Mouse (Mus musculus) yolk sac, embryonic 10.5 days (tissue): ENCODE data around the gene Smu1.
"Not testable (repeated sequence)": the region's sequence is repeated elsewhere in the genome, so short reads cannot be mapped to it uniquely, and the experiment has no call there.

Experiments used
- DNase-seq: peaks from one replicate; pipeline ENCODE4 v3.0.0-alpha.2; 2017; ENCODE audit warnings: low spot score

Gene Smu1

GRCm38 (mm10) chr4:40757780-40758420 lies at the start of gene Smu1:
Smu1 (minus strand) TSS chr4:40757923.
- DNase-seq: peak; percentile 95

DNA sequence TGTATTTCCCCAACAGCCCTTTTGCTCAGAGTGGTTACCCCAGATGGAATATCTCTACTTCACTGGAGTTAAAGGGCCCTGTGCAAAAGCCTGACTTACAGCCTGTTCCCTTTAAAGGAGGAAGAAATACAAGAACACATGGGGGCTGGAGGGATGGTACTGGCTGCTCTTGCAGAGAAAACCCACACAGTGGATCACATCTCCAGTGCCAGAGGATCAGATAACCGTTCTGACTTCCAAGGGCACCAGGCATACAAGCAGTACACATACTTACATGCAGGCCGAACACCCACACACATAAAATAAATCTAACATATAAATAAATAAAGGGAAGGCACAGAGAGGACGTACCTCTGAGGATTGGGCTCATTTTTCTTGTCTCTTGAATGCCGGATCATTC lies 49.7 kb upstream of the Smu1 start:
- no peak for DNase-seq

DNA sequence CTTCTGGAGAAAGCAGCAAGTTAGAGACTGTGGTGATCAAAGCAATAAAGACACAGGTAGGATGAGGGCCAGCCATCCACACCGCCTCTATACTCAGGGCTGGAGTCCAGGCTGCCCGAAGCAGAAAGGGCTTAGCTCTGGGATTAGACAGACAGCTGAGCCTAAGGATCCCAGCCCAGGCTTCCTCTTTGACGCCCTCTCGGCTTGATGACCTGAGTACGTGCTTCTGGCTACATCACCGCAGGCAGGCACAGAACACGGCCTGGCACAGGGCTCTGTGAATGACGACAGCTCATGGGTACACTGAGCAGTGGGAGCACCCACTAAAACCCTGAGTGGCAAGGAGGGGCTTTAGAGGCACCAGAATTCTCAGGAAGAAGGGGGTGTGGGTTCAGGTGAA lies 47.7 kb upstream of the Smu1 start:
- DNase-seq: no peak

DNA sequence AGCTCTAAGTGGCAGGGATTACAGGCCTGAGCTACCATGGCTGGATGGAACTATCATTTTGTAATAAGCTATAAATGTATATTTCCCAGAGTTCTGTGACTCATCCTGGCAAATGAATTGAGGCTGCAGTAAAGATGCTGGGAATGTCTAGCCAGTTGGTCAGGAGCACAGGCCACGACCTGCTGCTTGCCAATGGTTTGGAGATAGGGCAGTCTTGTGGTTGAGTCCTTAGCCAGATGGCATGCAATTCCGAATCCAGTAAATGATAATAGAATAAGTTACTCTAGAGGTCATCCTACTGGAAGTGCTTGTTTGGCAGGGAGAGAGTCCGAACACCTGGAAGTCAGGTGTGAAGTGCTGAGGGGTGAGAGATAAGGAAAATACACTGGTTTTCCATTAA lies 45.1 kb upstream of the Smu1 start:
- DNase-seq: no peak

GRCm38 (mm10) chr4:40801908-40802307 lies 44.2 kb upstream of the Smu1 start:
- DNase-seq: peak; percentile 48

DNA sequence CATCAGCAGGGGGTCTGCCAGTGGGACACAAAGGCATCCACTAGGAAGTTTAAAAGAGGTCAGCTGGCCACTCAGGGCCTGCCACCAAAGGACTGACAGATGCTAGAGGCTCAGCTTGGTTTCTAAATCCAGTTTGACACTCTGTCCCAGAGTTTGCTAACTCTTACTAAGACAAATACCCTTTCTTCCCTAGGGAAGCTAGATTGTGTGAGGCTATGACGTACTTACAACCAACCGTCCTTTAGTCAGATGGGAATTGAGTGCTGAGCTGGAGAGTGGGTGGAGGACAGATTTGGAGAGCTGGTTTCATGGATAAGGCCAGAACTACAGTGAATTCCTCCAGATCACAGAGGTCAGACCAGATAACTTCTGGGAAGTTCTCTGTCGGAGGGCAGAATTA lies 43.1 kb upstream of the Smu1 start:
- no peak for DNase-seq

DNA sequence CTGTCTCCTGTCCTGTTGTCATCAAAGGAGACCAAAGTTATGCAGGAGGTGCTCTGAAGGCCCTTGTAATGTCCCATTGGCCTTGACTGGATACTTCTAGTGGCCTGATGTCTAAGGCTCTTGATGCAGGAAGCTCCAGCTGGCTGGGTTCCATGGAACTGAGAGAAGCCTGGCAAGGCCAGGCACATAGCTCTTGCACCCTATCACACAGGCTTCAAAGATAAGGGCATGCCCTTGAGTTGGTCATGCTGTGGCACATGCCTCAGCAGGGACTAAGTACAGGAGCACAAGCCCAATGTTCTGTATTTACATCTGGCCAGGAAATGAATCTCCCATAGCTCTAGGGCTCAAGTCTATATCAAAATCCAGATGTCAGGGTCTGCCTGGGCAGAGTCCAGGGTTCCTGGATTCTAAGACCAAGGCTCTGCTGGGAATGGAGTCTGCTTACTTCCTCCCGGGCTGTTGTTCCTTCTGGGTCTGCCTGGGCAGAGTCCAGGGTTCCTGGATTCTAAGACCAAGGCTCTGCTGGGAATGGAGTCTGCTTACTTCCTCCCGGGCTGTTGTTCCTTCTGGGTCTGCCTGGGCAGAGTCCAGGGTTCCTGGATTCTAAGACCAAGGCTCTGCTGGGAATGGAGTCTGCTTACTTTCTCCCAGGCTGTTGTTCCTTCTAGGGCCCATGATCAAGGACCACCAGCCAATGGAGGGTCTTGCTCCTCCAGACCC lies 41.3 kb upstream of the Smu1 start:
- DNase-seq: not testable (repeated sequence)

DNA sequence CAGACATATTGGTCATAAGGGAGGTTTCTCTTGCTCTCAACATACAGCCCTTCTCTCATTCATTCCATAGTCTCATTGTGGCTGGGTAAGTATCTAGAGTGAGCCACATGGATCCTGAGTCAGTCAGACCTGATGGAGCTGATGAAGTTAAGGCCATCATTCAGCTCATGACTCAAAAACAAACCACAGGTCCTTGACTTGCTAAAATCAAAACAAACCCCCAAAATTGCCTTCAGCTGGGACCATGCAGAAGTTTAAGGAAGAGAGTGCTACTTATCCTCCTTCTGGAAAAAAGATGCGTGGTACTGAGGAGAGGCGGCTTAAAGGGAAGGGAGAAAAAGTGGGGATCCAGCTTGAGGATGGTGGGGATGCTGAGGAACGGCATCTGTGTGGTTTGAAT lies 38.0 kb upstream of the Smu1 start:
- DNase-seq: no peak

GRCm38 (mm10) chr4:40794320-40794719 lies 36.6 kb upstream of the Smu1 start:
- DNase-seq: no peak

GRCm38 (mm10) chr4:40791176-40791575 lies 33.5 kb upstream of the Smu1 start:
- no peak for DNase-seq

GRCm38 (mm10) chr4:40786578-40786977 lies 28.9 kb upstream of the Smu1 start:
- DNase-seq: no peak

GRCm38 (mm10) chr4:40785620-40786166 lies 28.0 kb upstream of the Smu1 start:
- no peak for DNase-seq

GRCm38 (mm10) chr4:40784556-40785169 lies 26.9 kb upstream of the Smu1 start:
- no peak for DNase-seq

GRCm38 (mm10) chr4:40783049-40783448 lies 25.3 kb upstream of the Smu1 start:
- DNase-seq: no peak

DNA sequence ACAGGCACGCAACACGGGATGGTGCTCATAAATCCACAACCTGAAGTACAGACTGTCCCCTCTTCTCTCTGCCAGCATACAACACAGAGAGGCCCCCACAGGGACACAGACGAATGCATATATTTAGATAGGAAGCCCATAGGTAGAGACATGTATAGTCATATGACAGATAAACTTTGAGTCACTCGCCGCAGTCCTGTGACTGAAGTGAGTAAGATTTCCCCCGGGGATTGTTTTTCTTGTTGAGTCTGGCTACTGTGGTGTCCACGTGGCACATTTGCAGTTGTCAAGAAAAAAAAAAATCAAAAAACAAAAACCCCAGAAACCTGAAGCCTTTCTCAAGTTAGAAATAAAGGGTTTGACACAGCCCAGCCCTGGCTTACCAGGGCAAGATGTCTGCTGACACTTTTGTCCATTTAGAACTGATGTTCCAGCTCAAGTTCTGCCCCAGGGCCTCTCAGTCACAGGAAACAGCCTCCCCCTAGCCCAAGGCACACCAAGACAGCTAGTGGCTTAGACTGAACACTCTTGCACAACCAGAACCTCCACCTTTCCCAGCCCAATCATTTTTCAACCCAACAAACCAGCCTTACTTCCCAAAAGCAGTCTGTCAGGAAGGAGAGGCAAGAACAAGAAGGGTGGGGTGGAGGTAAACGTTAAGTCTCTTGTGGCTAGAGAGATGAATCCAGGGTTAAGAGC lies 24.2 kb upstream of the Smu1 start:
- DNase-seq: no peak

DNA sequence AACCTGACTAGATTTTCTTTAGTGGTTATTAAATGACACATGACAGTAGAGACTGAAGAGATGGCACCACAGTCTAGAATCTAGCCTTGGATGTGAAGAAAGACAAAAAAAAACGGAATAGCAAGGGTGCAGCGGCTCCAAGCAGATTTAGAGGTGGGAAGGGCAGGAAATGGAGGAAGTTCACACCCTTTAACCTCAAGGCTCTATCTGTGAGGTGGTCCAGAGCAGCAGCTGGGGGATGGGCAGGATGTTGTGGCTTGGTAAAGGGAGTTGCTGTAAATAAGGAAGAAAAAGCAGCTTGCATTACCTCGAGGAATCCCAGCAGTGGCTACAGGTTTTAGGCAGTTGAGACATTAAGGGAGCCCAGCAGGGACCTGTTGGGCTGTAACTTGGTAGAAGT lies 23.4 kb upstream of the Smu1 start:
- peak; percentile 35 for DNase-seq

GRCm38 (mm10) chr4:40778656-40779055 lies 20.9 kb upstream of the Smu1 start:
- no peak for DNase-seq

GRCm38 (mm10) chr4:40777116-40777515 lies 19.4 kb upstream of the Smu1 start:
- DNase-seq: no peak

GRCm38 (mm10) chr4:40776416-40776815 lies 18.7 kb upstream of the Smu1 start:
- DNase-seq: no peak

DNA sequence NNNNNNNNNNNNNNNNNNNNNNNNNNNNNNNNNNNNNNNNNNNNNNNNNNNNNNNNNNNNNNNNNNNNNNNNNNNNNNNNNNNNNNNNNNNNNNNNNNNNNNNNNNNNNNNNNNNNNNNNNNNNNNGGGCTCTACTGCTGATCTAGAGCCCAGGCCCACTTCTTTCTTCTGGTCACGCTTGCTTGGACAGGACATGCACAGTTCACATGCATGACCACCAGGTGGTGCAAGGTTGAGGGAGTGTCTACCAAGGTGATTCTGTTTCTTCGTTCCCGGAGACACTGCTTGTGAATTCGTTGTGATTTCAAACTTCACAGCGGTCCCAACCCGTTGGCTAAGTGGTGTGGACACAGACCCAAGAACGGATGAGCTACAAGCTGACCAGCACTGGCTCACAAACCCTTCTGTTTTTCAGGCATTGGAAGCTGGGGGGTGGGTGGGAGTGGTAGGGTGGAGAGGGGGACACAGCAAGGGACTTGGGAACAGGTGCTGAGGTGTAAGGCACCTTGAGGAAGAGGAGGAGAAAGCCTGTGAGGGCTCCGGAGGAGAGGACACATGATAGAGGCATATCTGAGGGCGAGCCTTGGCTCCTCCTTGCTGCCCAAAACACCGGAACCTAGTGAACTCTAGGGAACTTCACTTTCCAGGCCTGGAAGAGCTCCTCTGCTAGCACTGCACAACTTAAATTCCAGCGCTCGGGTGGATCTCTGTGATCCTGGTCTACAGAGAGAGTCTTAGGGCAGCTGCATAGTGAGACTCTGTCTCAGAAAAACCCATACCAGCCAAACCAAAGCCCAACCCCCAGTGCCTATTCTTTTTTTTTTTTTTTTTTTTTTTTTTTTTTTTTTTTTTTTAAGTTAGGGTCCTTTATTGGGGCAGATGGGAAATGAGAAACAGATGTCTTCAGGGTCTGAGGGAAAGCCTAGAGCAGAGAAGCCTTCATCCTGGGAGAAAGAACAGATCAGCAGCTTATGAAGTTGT lies 16.8 kb upstream of the Smu1 start:
- DNase-seq: peak; percentile 78

- DNase-seq: no peak
Measured at GRCm38 (mm10) chr4:40759876-40760275, 2.2 kb upstream of the Smu1 start.
